Mouse (Mus musculus): ENCODE measurements at regions not wholly inside any gene's neighbourhood (a gene's known extent, or its start where the extent isn't known, plus 50 kb on each side); places are given as distances from the start of the nearest gene placed in this dataset.

- TF ChIP-seq POLR2A (IDR thresholded peaks at IDR 0.05; ENCODE audit: insufficient read depth, low read depth, low read length) (no peak), CTCF (IDR thresholded peaks at IDR 0.05) (no peak), EP300 (IDR thresholded peaks at IDR 0.05; ENCODE audit: insufficient read depth, low read depth, low read length) (no peak)
These were observed 255.1 kb downstream of the Zfp704 start for GRCm38 (mm10) chr3:9354756-9355155.

Measured in heart, adult 2 months (tissue).